In genomic region chr1:163391321-163391720, GRCm38 (mm10) we compare ENCODE assay signal across 18 mouse cellular contexts.
"Had no signal": no experiment of that assay in that cellular context is flagged by ENCODE, and none has a peak within 500 bp of the region (broad histone marks: within the 10 kb centered on the region; RNA-seq: fewer than 3 reads in every experiment).

No protein-coding gene starts in this region.

- ATAC-seq: midbrain, embryonic 16.5 days had no signal

- H3K4me3 ChIP-seq: midbrain, embryonic 10.5 days; midbrain, embryonic 12.5 days; myocyte; neural tube, embryonic 13.5 days; neural tube, embryonic 15.5 days; stomach, embryonic 15.5 days had no signal

- H3K4me1 ChIP-seq: midbrain, embryonic 10.5 days; midbrain, embryonic 12.5 days; neural tube, embryonic 13.5 days; neural tube, embryonic 15.5 days; stomach, embryonic 15.5 days had no signal

- H3K27me3 ChIP-seq: midbrain, embryonic 12.5 days; neural tube, embryonic 13.5 days; neural tube, embryonic 15.5 days; stomach, embryonic 15.5 days had no signal

- H3K4me2 ChIP-seq: lung, embryonic 14.5 days; midbrain, embryonic 12.5 days; neural tube, embryonic 13.5 days; neural tube, embryonic 15.5 days; stomach, embryonic 15.5 days had no signal

- DNase-seq: lung, adult 18-20 months; lung, embryonic 14.5 days; lung, postnatal 10 days; lung, postnatal 4 days; midbrain, embryonic 14.5 days; right cerebral cortex, postnatal 14 days; right cerebral cortex, postnatal 4 days; spleen, adult 18-20 months; thymus, adult 2 months; thymus, postnatal 25 days had no signal

- H3K27ac ChIP-seq: midbrain, embryonic 10.5 days; midbrain, embryonic 12.5 days; neural tube, embryonic 13.5 days; neural tube, embryonic 15.5 days; stomach, embryonic 15.5 days; stomach, postnatal 0 days had no signal

- H3K9me3 ChIP-seq: midbrain, embryonic 10.5 days; midbrain, embryonic 12.5 days; neural tube, embryonic 13.5 days; neural tube, embryonic 15.5 days; stomach, embryonic 15.5 days had no signal

- H3K9ac ChIP-seq: lung, embryonic 14.5 days; midbrain, embryonic 12.5 days; neural tube, embryonic 13.5 days; neural tube, embryonic 15.5 days; stomach, embryonic 15.5 days had no signal
